Mouse (Mus musculus): ENCODE measurements around the gene Ltbp4.

The Ltbp4 gene

GRCm38 (mm10) chr7:27335011-27335720 is 2.3 kb downstream of the Ltbp4 start:
- ChIA-PET POLR2A (interaction anchor here in 3 of 4 experiments (0.5 to 21.4 kb wide), 8 partner anchors 9 to 69 kb away, joined by 3 to 590 read pairs (median 28); partner anchors contain the start of genes Gm20479 (in 1 of the 3) and Shkbp1 (in 1 of the 3)), CTCF (interaction anchor here in 3 of 4 experiments (1.0 to 8.5 kb wide), 5 partner anchors 27 to 72 kb away, joined by 3 to 173 read pairs (median 68); no protein-coding TSS in a partner anchor)

DNA sequence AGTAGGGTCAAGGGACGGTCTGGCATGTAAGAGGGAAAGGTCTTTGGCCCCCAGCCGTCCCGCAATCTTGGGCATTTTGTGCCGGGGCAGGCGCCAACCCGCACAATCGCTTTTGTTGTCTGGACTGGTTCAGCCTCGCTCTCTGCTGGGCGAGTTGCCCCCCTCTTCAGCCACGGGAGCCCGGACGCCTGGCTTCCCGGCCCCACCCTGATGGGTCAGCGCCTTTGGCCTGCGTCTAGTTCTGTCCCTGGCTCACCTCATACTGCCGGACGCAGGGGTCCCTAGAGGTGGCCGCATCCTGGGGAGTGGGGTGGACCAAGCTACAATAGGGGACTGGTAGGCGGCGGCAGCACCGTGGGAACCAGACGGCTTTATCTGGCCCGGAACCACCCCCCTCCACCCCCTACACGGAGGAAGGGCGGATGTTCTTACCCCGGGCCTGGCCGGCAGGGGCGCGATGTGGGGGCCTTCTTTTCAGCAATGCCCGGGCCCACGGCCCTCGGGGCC is 3.0 kb downstream of the Ltbp4 start:
- CTCF ChIA-PET = interaction anchor here (0.6 to 8.5 kb wide), 19 partner anchors 8 to 1016 kb away, joined by 3 to 173 read pairs (median 4); partner anchors contain the start of gene Rps16 (in 1 of the 4)
- POLR2A ChIA-PET = interaction anchor here in 3 of 4 experiments (0.5 to 21.4 kb wide), 15 partner anchors 8 to 68 kb away, joined by 3 to 590 read pairs (median 4); partner anchors contain the start of genes Gm20479 (in 1 of the 3) and Shkbp1 (in 1 of the 3)

GRCm38 (mm10) chr7:27333316-27333941 is 4.1 kb downstream of the Ltbp4 start:
- ChIA-PET CTCF (interaction anchor here (0.6 to 8.5 kb wide), 39 partner anchors 7 to 1017 kb away, joined by 3 to 173 read pairs (median 8); partner anchors contain the start of genes Akt2 (in 1 of the 4) and Rps16 (in 1 of the 4)), POLR2A (interaction anchor here (0.6 to 21.4 kb wide), 43 partner anchors 9 to 685 kb away, joined by 3 to 590 read pairs (median 4); partner anchors contain the start of genes Gm20479 (in 2 of the 4), Shkbp1 (in 2 of the 4), Snrpa (in 2 of the 4) and BC024978 (in 1 of the 4))

DNA sequence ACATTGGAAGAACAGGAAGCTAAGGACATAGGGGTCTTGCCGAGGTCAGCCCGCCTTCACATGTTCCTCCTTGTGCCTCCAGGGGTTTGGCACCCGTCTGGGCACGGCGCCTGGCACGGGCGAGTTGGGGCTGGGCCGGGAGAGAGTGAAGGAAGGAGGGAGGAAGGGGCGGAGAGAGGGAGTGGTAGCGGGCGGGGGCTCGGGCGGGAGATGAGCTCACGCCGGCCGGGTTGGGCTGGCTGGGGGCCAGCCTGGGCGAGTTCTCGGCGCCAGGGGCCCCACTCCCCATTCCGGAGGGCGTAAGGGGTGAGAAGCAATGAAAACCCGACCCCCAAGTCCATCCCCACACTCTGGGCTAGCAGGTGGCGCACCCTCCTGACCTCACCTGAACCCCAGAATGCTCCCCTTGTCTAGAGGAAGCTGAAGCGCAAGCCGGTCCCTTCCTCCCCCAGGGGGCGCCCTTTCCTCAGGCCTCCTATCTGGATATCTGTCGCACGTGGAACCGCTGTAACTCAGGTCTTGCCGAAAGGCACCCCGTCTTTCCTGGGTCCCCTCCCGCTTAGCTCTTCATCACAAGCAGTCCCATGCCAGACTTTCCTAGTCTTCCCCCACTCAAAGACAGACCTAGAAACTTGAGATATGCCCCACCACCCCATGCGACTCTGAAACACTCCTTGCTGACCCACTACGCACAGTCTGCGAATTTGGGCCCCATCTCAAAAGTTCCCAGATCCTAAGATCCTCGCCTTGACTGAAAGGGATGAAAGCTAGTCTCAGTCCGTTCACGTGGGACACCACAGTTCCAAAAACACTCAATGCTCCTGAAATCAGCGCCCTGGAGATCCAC is 4.9 kb downstream of the Ltbp4 start:
- ChIA-PET POLR2A (interaction anchor here (0.5 to 21.4 kb wide), 80 partner anchors 8 to 1543 kb away, joined by 3 to 590 read pairs (median 5); partner anchors contain the start of genes BC024978 (in 2 of the 4), Egln2 (in 2 of the 4), Gm20479 (in 2 of the 4) and Sertad1 (in 2 of the 4)), CTCF (interaction anchor here (0.5 to 8.5 kb wide), 85 partner anchors 8 to 1577 kb away, joined by 3 to 173 read pairs (median 5); partner anchors contain the start of genes Akt2 (in 1 of the 4), Coq8b (in 1 of the 4), Rab4b (in 1 of the 4) and Sertad3 (in 1 of the 4))

DNA sequence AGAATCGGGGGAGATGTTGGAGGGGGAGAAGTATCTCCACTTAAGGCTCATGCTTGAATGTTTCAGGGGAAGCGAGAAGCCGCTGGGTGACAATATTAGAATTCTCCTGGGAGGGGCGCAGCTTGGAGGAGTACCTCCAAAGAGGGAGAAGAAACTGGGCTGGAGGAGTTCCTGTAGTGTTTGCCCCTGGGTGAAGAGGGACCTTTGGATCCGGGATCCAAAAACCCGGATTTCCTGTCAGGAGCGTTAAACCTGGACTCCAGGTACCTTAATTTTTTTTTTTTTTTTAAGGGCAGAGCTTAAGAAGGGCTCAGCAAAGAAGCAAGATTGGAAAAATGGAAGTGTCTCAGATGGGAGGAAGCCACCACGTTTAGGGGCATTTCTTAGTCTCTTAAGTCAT is 5.6 kb downstream of the Ltbp4 start:
- ChIA-PET POLR2A (interaction anchor here in 3 of 4 experiments (0.5 to 21.4 kb wide), 80 partner anchors 9 to 1542 kb away, joined by 3 to 590 read pairs (median 5); partner anchors contain the start of genes BC024978 (in 2 of the 3), Gm20479 (in 2 of the 3), Shkbp1 (in 2 of the 3) and Snrpa (in 2 of the 3)), CTCF (interaction anchor here (0.6 to 8.5 kb wide), 73 partner anchors 9 to 1576 kb away, joined by 3 to 173 read pairs (median 6); partner anchors contain the start of genes Coq8b (in 1 of the 4), Itpkc (in 1 of the 4), Sertad3 (in 1 of the 4) and Shkbp1 (in 1 of the 4))

DNA sequence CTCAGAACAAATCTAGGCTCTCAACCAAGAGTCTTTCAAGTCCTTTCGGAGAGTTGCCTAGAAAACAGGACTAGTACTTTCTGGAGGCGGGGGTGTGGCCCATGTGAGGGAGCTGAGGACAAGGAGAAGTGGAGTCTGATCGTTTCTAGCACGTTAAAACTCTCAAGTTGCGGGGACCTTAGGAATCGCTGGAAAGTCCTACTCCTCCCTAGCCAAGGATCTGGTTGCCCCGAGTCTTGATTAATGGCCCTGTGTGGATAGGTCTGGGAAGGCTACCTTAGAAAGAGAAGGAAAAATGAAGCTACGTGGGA is 6.0 kb downstream of the Ltbp4 start:
- POLR2A ChIA-PET = interaction anchor here (0.5 to 21.4 kb wide), 81 partner anchors 9 to 400 kb away, joined by 3 to 590 read pairs (median 6); partner anchors contain the start of genes BC024978 (in 2 of the 4), Gm20479 (in 2 of the 4), Shkbp1 (in 2 of the 4) and Snrpa (in 2 of the 4)
- CTCF ChIA-PET = interaction anchor here (0.5 to 8.5 kb wide), 69 partner anchors 9 to 1576 kb away, joined by 3 to 173 read pairs (median 6); partner anchors contain the start of genes Itpkc (in 1 of the 4), Sertad3 (in 1 of the 4) and Shkbp1 (in 1 of the 4)

DNA sequence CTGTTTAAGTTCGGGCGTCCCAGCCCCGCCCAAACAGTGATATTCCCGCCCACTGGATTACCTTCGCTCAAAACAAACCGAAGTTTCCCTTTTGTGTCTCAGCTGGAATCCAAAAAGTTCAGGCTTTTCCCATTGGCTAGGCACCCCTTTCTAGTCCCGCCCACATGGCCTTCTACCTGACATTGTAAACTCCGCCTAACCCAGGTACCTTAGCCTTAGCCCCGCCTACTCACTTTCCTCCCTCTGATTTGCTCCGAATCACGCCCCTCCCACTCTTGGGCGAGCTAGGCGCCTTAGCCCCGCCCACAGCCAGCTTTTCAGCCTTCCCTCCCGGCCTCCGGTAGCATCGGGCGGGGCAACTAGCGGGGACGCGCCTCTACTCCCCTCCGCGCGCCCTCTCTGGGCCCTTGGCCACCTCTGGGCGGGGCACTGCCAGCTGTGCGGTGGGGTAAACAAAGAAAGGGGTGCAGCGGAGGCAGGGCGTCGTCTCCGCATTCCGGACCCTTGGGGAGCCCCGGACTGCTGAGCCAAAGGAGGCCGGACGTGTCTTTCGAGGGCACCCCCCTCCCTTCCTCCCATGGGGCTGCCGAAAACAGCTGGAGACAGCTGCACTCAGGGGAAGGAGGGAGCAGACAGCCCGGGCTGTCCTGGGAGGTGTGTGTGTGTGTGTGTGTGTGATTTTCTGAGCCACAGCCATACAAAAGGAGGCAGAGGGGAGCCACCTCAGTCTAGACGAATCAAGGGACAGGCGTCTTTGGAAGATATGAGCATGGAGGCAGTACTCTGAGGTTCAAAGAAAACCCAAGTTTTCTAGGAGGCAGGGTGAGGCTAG is 6.6 kb downstream of the Ltbp4 start:
- POLR2A ChIA-PET = interaction anchor here (0.6 to 21.4 kb wide), 98 partner anchors 9 to 401 kb away, joined by 3 to 590 read pairs (median 5); partner anchors contain the start of genes BC024978 (in 2 of the 4), Gm20479 (in 2 of the 4), Sertad1 (in 2 of the 4) and Shkbp1 (in 2 of the 4)
- CTCF ChIA-PET = interaction anchor here (0.5 to 8.5 kb wide), 75 partner anchors 9 to 433 kb away, joined by 3 to 173 read pairs (median 5); partner anchors contain the start of genes Coq8b (in 1 of the 4), Itpkc (in 1 of the 4), Sertad1 (in 1 of the 4) and Shkbp1 (in 1 of the 4)

DNA sequence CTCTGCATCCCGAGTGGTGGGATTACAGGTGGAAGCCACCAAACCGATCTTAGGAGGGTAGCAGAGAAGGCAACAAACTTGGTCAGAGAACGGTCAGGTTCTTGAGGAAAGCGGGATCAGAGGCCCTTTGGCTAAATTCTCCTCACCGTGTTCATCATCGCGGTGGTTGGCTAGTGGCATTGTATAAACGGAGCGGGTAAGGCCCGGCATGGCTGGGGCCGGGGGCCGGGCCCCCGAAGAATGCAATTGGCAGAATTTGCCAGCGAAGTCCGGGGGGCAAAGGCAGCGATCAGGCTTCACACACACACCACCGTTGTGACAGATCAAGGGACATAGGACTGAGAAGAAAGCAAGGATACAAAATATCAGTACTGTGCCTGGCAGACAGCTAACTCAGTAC is 7.5 kb downstream of the Ltbp4 start:
- ChIA-PET POLR2A (interaction anchor here in 3 of 4 experiments (0.6 to 21.4 kb wide), 37 partner anchors 8 to 960 kb away, joined by 3 to 590 read pairs (median 8); partner anchors contain the start of genes BC024978 (in 2 of the 3), Gm20479 (in 2 of the 3), Sertad1 (in 2 of the 3) and Shkbp1 (in 2 of the 3)), CTCF (interaction anchor here (0.6 to 8.5 kb wide), 24 partner anchors 12 to 237 kb away, joined by 3 to 173 read pairs (median 6); no protein-coding TSS in a partner anchor)

- ChIA-PET POLR2A (interaction anchor here in 3 of 4 experiments (0.6 to 21.4 kb wide), 17 partner anchors 10 to 960 kb away, joined by 3 to 590 read pairs (median 6); partner anchors contain the start of genes Gm20479 (in 1 of the 3) and Shkbp1 (in 1 of the 3)), CTCF (interaction anchor here (0.6 to 8.5 kb wide), 16 partner anchors 13 to 238 kb away, joined by 3 to 173 read pairs (median 6); no protein-coding TSS in a partner anchor)
These were observed 8.1 kb downstream of the Ltbp4 start for GRCm38 (mm10) chr7:27329326-27329947.

DNA sequence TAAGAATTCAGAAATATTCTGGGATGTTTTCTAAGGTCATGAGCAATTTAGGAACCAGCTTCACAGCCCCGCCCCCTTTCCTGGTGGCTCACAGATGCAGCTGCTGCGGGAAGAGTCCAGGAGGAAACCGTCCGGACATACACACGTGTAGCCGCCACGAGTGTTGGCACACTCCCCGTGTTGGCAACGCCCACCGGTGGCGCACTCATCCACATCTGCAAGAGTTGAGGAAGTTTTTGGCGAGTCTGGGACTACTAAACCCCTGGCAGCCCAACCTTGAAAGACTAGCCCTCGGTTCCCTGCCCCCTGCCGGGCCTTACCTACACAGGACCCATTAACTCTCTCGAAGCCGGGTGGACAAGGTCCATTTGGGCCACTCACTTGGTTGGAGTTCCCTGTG is 8.8 kb downstream of the Ltbp4 start:
- POLR2A ChIA-PET = interaction anchor here (0.8 to 21.4 kb wide), 15 partner anchors 11 to 158 kb away, joined by 3 to 590 read pairs (median 6); partner anchors contain the start of genes Coq8b (in 1 of the 4), Gm20479 (in 1 of the 4), Sertad1 (in 1 of the 4) and Shkbp1 (in 1 of the 4)
- CTCF ChIA-PET = interaction anchor here (1.0 to 8.5 kb wide), 12 partner anchors 20 to 80 kb away, joined by 3 to 173 read pairs (median 5); no protein-coding TSS in a partner anchor

DNA sequence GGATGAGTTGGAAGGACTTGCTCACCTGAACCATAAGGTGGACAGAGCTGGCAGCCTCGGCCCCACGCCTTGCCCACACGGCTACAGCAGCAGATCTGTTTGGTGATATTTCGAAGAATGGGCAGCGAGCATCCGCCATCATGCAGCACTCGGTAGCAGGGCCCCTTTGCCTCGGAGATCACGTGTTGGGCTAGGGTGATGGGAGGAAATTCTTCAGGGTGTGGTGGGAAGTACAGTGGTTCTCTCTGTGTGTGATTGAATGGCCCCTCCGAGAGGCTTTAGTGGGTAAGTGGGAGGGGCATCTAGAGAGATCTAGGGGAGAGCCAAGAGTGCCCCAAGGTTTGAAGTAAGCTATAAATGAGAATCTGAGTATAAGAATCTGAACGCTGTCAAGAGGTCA is 9.3 kb downstream of the Ltbp4 start:
- ChIA-PET CTCF (interaction anchor here (0.9 to 8.5 kb wide), 11 partner anchors 19 to 81 kb away, joined by 3 to 173 read pairs (median 5); no protein-coding TSS in a partner anchor), POLR2A (interaction anchor here (0.8 to 21.4 kb wide), 13 partner anchors 11 to 159 kb away, joined by 3 to 590 read pairs (median 9); partner anchors contain the start of genes Coq8b (in 1 of the 4), Gm20479 (in 1 of the 4), Sertad1 (in 1 of the 4) and Shkbp1 (in 1 of the 4))

DNA sequence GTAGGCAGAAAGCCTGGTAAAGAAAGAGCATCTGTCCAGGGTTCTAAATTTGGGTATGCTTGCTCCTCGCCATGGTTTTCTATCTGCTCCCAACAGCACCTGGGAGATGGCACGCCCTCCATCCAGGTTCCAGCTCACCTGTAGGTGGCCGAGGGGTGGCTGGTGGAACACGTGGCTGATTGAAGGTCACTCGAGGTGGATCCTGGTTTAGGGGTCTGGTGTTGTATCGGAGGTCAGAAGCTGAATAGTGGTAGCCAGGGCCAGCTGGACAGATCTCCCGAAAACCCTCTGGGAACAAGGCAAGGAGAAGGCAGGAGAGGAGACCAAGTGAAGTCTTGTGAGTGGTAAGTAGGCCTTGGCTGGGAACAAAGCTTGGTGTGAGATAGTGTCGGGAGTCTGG is 10.0 kb downstream of the Ltbp4 start:
- POLR2A ChIA-PET = interaction anchor here in 3 of 4 experiments (1.1 to 21.4 kb wide), 10 partner anchors 10 to 159 kb away, joined by 3 to 590 read pairs (median 10); partner anchors contain the start of genes Gm20479 (in 1 of the 3), Sertad1 (in 1 of the 3) and Shkbp1 (in 1 of the 3)
- CTCF ChIA-PET = interaction anchor here in 3 of 4 experiments (0.9 to 8.5 kb wide), 5 partner anchors 19 to 82 kb away, joined by 4 to 173 read pairs (median 68); no protein-coding TSS in a partner anchor

- CTCF ChIA-PET = interaction anchor here (0.6 to 2.4 kb wide), 35 partner anchors 8 to 181 kb away, joined by 3 to 37 read pairs (median 4); partner anchors contain the start of genes Sertad1 (in 1 of the 4) and Shkbp1 (in 1 of the 4)
- POLR2A ChIA-PET = interaction anchor here (0.5 to 21.4 kb wide), 61 partner anchors 9 to 1138 kb away, joined by 3 to 590 read pairs (median 4); partner anchors contain the start of genes BC024978 (in 2 of the 4), Ltbp4 (in 2 of the 4), Shkbp1 (in 2 of the 4) and Snrpa (in 2 of the 4)
These were observed 11.2 kb downstream of the Ltbp4 start for GRCm38 (mm10) chr7:27326101-27326880.

Data from embryonic stem cell, embryonic (primary cell).